Mouse (Mus musculus): ENCODE results near the gene Zcchc2. TPM values are rescaled to one million over a fixed set of nuclear protein-coding genes. Genes with fewer than 3 reads are reported as not detected.
A peak's percentile ranks its signal among the peaks of the same experiment; 100 is the strongest.

Gene Zcchc2
- total and polyA plus RNA-seq, 3 experiments: 6.8 to 12.6 (median 7.8) TPM

GRCm38 (mm10) chr1:105988171-105988570, 2.0 kb upstream of the Zcchc2 start:
- H3K27ac ChIP-seq (ENCODE audit: insufficient read depth, low read depth): no peak overlapping the region
- no peak for TF ChIP-seq MEF2A (IDR thresholded peaks at IDR 0.05; ENCODE audit: borderline replicate concordance, low read depth, low read length)
- no peak for TF ChIP-seq MAX (IDR thresholded peaks at IDR 0.05; ENCODE audit: low read length)
- TF ChIP-seq IRF4 (IDR thresholded peaks at IDR 0.05; ENCODE audit: low read depth, low read length): no peak
- TF ChIP-seq RCOR1 (conservative IDR thresholded peaks at IDR 0.05; ENCODE audit: low read depth, low read length): no peak
- TF ChIP-seq BHLHE40 (IDR thresholded peaks at IDR 0.05; ENCODE audit: low read depth, low read length): no peak
- TF ChIP-seq TCF12 (IDR thresholded peaks at IDR 0.05; ENCODE audit: low read depth, low read length): no peak
- no peak for TF ChIP-seq NELFE (IDR thresholded peaks at IDR 0.05; ENCODE audit: low read depth, low read length)
- no peak for TF ChIP-seq ZMIZ1 (IDR thresholded peaks at IDR 0.05; ENCODE audit: low read depth, low read length)
- TF ChIP-seq CHD2 (IDR thresholded peaks at IDR 0.05; ENCODE audit: low read length): no peak
- no peak for TF ChIP-seq EP300 (IDR thresholded peaks at IDR 0.05; ENCODE audit: low read length)
- TF ChIP-seq MAFK (IDR thresholded peaks at IDR 0.05; ENCODE audit: insufficient replicate concordance, low read length): no peak
- TF ChIP-seq POLR2AphosphoS2 (IDR thresholded peaks at IDR 0.05; ENCODE audit: low read depth, low read length): no peak
- TF ChIP-seq POLR2A (IDR thresholded peaks at IDR 0.05; ENCODE audit: low read depth, low read length): no peak
- peaks cover 0 to 3% of the 10 kb centered on the region in 2 experiments for H3K36me3 ChIP-seq (replicated peaks in 1 of 2; ENCODE audit: control insufficient read depth in 1 of 2, insufficient read depth in 1 of 2, low read length in 1 of 2)
- H3K27me3 ChIP-seq (replicated peaks): no peaks in the 10 kb centered on the region
- in situ Hi-C loops (cut with MboI; ENCODE audit: low pct_ligation_motif_present, low pct_unique_long_range_greater_than_20kb, low sequenced_read_pairs): loop anchor here (10.0 kb wide), 1 partner anchor 83 kb away; no protein-coding TSS in a partner anchor
- H3K9ac ChIP-seq (ENCODE audit: insufficient read depth, low read depth): no peak overlapping the region
- H3K4me3 ChIP-seq (replicated peaks in 1 of 3; ENCODE audit: low read depth in 2 of 3, low read length in 2 of 3, poor library complexity in 1 of 3): no peak overlapping the region
- no peak for DNase-seq (ENCODE audit: extremely low read depth)
- H3K79me2 ChIP-seq (replicated peaks; ENCODE audit: control insufficient read depth, extremely low read depth, insufficient read depth, poor library complexity, severe bottlenecking): peaks cover 20% of the 10 kb centered on the region
- peaks cover 5 to 24% of the 10 kb centered on the region in 2 experiments; a peak in 3 of 4 replicates for H3K4me1 ChIP-seq (ENCODE audit: control insufficient read depth in 1 of 2, insufficient read depth in 2 of 2)
- H3K4me2 ChIP-seq (ENCODE audit: insufficient read depth, low read depth, poor library complexity, severe bottlenecking): 0 out of 2 replicates have a peak overlapping the region, but pooled peaks have one; percentile 1
- no peaks in the 10 kb centered on the region for H3K9me3 ChIP-seq (replicated peaks; ENCODE audit: low read length)
- dilution Hi-C loops (cut with MboI; ENCODE audit: extremely low pct_ligation_motif_present, extremely low pct_unique_long_range_greater_than_20kb, low sequenced_read_pairs): no loop called here

GRCm38 (mm10) chr1:105988903-105989639, 1.1 kb upstream of the Zcchc2 start:
- dilution Hi-C loops (cut with MboI; ENCODE audit: extremely low pct_ligation_motif_present, extremely low pct_unique_long_range_greater_than_20kb, low sequenced_read_pairs) (no loop called here), in situ Hi-C loops (cut with MboI; ENCODE audit: low pct_ligation_motif_present, low pct_unique_long_range_greater_than_20kb, low sequenced_read_pairs) (loop anchor here (10.0 kb wide), 1 partner anchor 84 kb away; no protein-coding TSS in a partner anchor)
- Histone ChIP-seq H3K9me3 (replicated peaks; ENCODE audit: low read length) (no peaks in the 10 kb centered on the region), H3K4me3 (replicated peaks in 1 of 3; ENCODE audit: low read depth in 2 of 3, low read length in 2 of 3, poor library complexity in 1 of 3) (peak overlapping the region; percentile 85 to 88 (median 87)), H3K4me2 (ENCODE audit: insufficient read depth, low read depth, poor library complexity, severe bottlenecking) (peak overlapping the region; percentile 57), H3K79me2 (replicated peaks; ENCODE audit: control insufficient read depth, extremely low read depth, insufficient read depth, poor library complexity, severe bottlenecking) (peaks cover 25% of the 10 kb centered on the region), H3K36me3 (replicated peaks in 1 of 2; ENCODE audit: control insufficient read depth in 1 of 2, insufficient read depth in 1 of 2, low read length in 1 of 2) (peaks cover 0 to 2% of the 10 kb centered on the region in 2 experiments), H3K27ac (ENCODE audit: insufficient read depth, low read depth) (no peak overlapping the region), H3K27me3 (replicated peaks) (no peaks in the 10 kb centered on the region), H3K9ac (ENCODE audit: insufficient read depth, low read depth) (peak overlapping the region; percentile 80; the same call in 1 of the 2 replicates), H3K4me1 (ENCODE audit: control insufficient read depth in 1 of 2, insufficient read depth in 2 of 2) (peaks cover 5 to 24% of the 10 kb centered on the region in 2 experiments; a peak in 3 of 4 replicates)
- DNase-seq (ENCODE audit: extremely low read depth): no peak
- TF ChIP-seq ETS1 (conservative IDR thresholded peaks at IDR 0.05; ENCODE audit: low read depth, low read length) (no peak), NELFE (IDR thresholded peaks at IDR 0.05; ENCODE audit: low read depth, low read length) (no peak), CHD2 (IDR thresholded peaks at IDR 0.05; ENCODE audit: low read length) (no peak), POLR2A (IDR thresholded peaks at IDR 0.05; ENCODE audit: low read depth, low read length) (no peak), MAX (IDR thresholded peaks at IDR 0.05; ENCODE audit: low read length) (no peak), MXI1 (IDR thresholded peaks at IDR 0.05; ENCODE audit: low read depth, low read length) (no peak), ZKSCAN1 (IDR thresholded peaks at IDR 0.05; ENCODE audit: borderline replicate concordance, low read depth, low read length) (no peak), USF2 (conservative IDR thresholded peaks at IDR 0.05; ENCODE audit: low read depth, low read length) (no peak), POLR2AphosphoS2 (IDR thresholded peaks at IDR 0.05; ENCODE audit: low read depth, low read length) (no peak), IRF4 (IDR thresholded peaks at IDR 0.05; ENCODE audit: low read depth, low read length) (no peak), CTCF (conservative IDR thresholded peaks at IDR 0.05 in 1 of 2, IDR thresholded peaks at IDR 0.05 in 1 of 2; ENCODE audit: low read depth in 2 of 2, low read length in 2 of 2) (no peak), USF1 (IDR thresholded peaks at IDR 0.05; ENCODE audit: low read depth, low read length) (no peak), ELF1 (IDR thresholded peaks at IDR 0.05; ENCODE audit: low read depth, low read length) (no peak), CHD1 (IDR thresholded peaks at IDR 0.05; ENCODE audit: low read depth, low read length) (no peak)

Measured in CH12.LX (cell line).